Mouse (Mus musculus) effector memory CD4-positive, alpha-beta T cell, adult 5 months (primary cell): ENCODE results near the gene Gon4l. TPM values are rescaled to one million over a fixed set of nuclear protein-coding genes. Genes with fewer than 3 reads are reported as not detected.

Source experiments
- polyA plus RNA-seq: library from polyadenylated mRNA; unstranded; fragments of 100-300 nt; shearing (Covaris generic); gene quantifications from one replicate; pipeline ENCODE4 v1.2.1, GENCODE M21; 2017

The Gon4l gene
- polyA plus RNA-seq = 22.0 TPM

GRCm38 (mm10) chr3:88834951-88835491, at the start of gene Gon4l:
Gene Gon4l, plus strand, starts transcription at chr3:88835231.

GRCm38 (mm10) chr3:88913511-88914383, 78.7 kb downstream of the Gon4l start, which contains the start of gene Msto1:
Gene Msto1, minus strand, starts transcription at chr3:88913999.

GRCm38 (mm10) chr3:88950576-88951326, 115.7 kb downstream of the Gon4l start, which contains the start of the genes Ash1l and Dap3:
Gene Ash1l, plus strand, starts transcription at chr3:88950622.
Gene Dap3, minus strand, starts transcription at chr3:88951181.

Other genes starting within 250 kb of the Gon4l start
- 74.7 TPM for gene Arhgef2, start 229.3 kb upstream of the Gon4l start, polyA plus RNA-seq
- gene Rxfp4, start 182.1 kb upstream of the Gon4l start, polyA plus RNA-seq = not detected
- gene Khdc4, start 149.4 kb upstream of the Gon4l start, polyA plus RNA-seq = 149 TPM
- gene Rit1, start 118.4 kb upstream of the Gon4l start, polyA plus RNA-seq = 23.7 TPM
- gene Syt11, start 60.1 kb upstream of the Gon4l start, polyA plus RNA-seq = 35.6 TPM
- gene Msto1, start 78.8 kb downstream of the Gon4l start, polyA plus RNA-seq = 13.5 TPM
- gene Ash1l, start 115.4 kb downstream of the Gon4l start, polyA plus RNA-seq = 32.1 TPM
- 109 TPM for gene Dap3, start 116.0 kb downstream of the Gon4l start, polyA plus RNA-seq